Mouse (Mus musculus) forebrain, embryonic 12.5 days (tissue): ENCODE results near the gene Ccdc85b. TPM values are rescaled to one million over a fixed set of nuclear protein-coding genes. Genes with fewer than 3 reads are reported as not detected.

Source experiments
- ATAC-seq: fragments of 200-750 bp; cut with Nextera tagmentation; 2 replicates; pipeline ENCODE4 v1.8.0; 2017; ENCODE audit warnings: moderate TSS enrichment; ENCODE audit not compliant: low FRiP score
- H3K27ac ChIP-seq: fragments of 300-500 bp; sonication (generic); 2 replicates; pipeline ENCODE4 v1.5.1; 2016; ENCODE audit warnings: mild to moderate bottlenecking
- H3K27me3 ChIP-seq: fragments of 300-500 bp; sonication (generic); 2 replicates; pipeline ENCODE4 v1.6.1; 2016; ENCODE audit warnings: mild to moderate bottlenecking
- H3K36me3 ChIP-seq: fragments of 300-500 bp; sonication (generic); replicated peaks from 2 replicates; pipeline ENCODE4 v1.6.1; 2016; ENCODE audit warnings: mild to moderate bottlenecking
- H3K4me1 ChIP-seq: fragments of 300-500 bp; sonication (generic); 2 replicates; pipeline ENCODE4 v1.6.1; 2016
- H3K4me2 ChIP-seq: fragments of 300-500 bp; sonication (generic); 2 replicates; pipeline ENCODE4 v1.6.1; 2016; ENCODE audit warnings: mild to moderate bottlenecking, moderate library complexity
- H3K4me3 ChIP-seq: fragments of 300-500 bp; sonication (generic); replicated peaks from 2 replicates; pipeline ENCODE4 v1.5.1; 2016; ENCODE audit warnings: mild to moderate bottlenecking
- H3K9ac ChIP-seq: fragments of 300-500 bp; sonication (generic); 2 replicates; pipeline ENCODE4 v1.6.1; 2016; ENCODE audit warnings: mild to moderate bottlenecking
- H3K9me3 ChIP-seq: fragments of 300-500 bp; sonication (generic); 2 replicates; pipeline ENCODE4 v1.6.1; 2016
- WGBS: fragments of 180-500 bp; shearing (Covaris S2); methylation state at CpG from one replicate; pipeline ENCODE4 v1.1.7; 2016; 5-methylcytosine and 5-hydroxymethylcytosine counted together
- polyA plus RNA-seq: library from polyadenylated mRNA; unstranded; fragments of >200 nt; fragmentation: Nextera tagmentation; extraction: Ambion mirVana; gene quantifications from 2 replicates; pipeline ENCODE4 v1.2.1, GENCODE M21; 2016

The Ccdc85b gene
- polyA plus RNA-seq, 1 experiment from 2014 or later, result 9.0 TPM

GRCm38 (mm10) chr19:5461411-5461810 lies 3.7 kb upstream of the Ccdc85b start:
- Histone ChIP-seq H3K4me3 (peak overlapping the region; percentile 75), H3K27me3 (peaks cover 14% of the 10 kb centered on the region), H3K9ac (0 out of 2 replicates have a peak overlapping the region, but pooled peaks have one; percentile 79), H3K4me1 (peaks cover 46% of the 10 kb centered on the region), H3K9me3 (no peaks in the 10 kb centered on the region), H3K4me2 (peak overlapping the region; percentile 90), H3K36me3 (peaks cover 35% of the 10 kb centered on the region), H3K27ac (no peak overlapping the region)
- ATAC-seq, result no peak
- WGBS, result 89% methylated on average over 6 of the region's 6 CpGs

GRCm38 (mm10) chr19:5460465-5460911 lies 2.8 kb upstream of the Ccdc85b start, which contains the start of gene Fibp:
Gene Fibp, plus strand, starts transcription at chr19:5460615.
- WGBS, result under 1% methylated on average over 32 of the region's 32 CpGs
- H3K9me3 ChIP-seq, result no peaks in the 10 kb centered on the region
- ATAC-seq, result peak; percentile 60
- H3K4me2 ChIP-seq, result peak within 1 kb of the TSS; percentile 90
- peaks cover 55% of the 10 kb centered on the region for H3K4me1 ChIP-seq
- H3K9ac ChIP-seq, result peak within 1 kb of the TSS; percentile 79
- H3K4me3 ChIP-seq, result peak within 1 kb of the TSS; percentile 75
- peak within 1 kb of the TSS; percentile 71 for H3K27ac ChIP-seq
- H3K36me3 ChIP-seq, result peaks cover 25% of the 10 kb centered on the region
- peaks cover 15% of the 10 kb centered on the region for H3K27me3 ChIP-seq

GRCm38 (mm10) chr19:5459896-5460295 lies 2.2 kb upstream of the Ccdc85b start:
- no peak overlapping the region for H3K27ac ChIP-seq
- WGBS, result 32% methylated on average over 3 of the region's 3 CpGs
- H3K4me1 ChIP-seq, result peaks cover 61% of the 10 kb centered on the region
- H3K9ac ChIP-seq, result peak overlapping the region; percentile 79
- peaks cover 18% of the 10 kb centered on the region for H3K27me3 ChIP-seq
- no peaks in the 10 kb centered on the region for H3K9me3 ChIP-seq
- no peak for ATAC-seq
- H3K4me3 ChIP-seq, result peak overlapping the region; percentile 75
- H3K4me2 ChIP-seq, result peak overlapping the region; percentile 90
- peaks cover 20% of the 10 kb centered on the region for H3K36me3 ChIP-seq

- Histone ChIP-seq H3K36me3 (peaks cover 24% of the 10 kb centered on the region), H3K27ac (no peak overlapping the region), H3K4me3 (no peak overlapping the region), H3K4me1 (peaks cover 54% of the 10 kb centered on the region), H3K9me3 (no peaks in the 10 kb centered on the region), H3K9ac (no peak overlapping the region), H3K4me2 (no peak overlapping the region), H3K27me3 (peaks cover 18% of the 10 kb centered on the region)
- no peak for ATAC-seq
- WGBS, result 67% methylated on average over 7 of the region's 7 CpGs
Observed at GRCm38 (mm10) chr19:5459019-5459418, 1.3 kb upstream of the Ccdc85b start.

GRCm38 (mm10) chr19:5456922-5457745 lies 560 bp downstream of the Ccdc85b start:
- peaks cover 18% of the 10 kb centered on the region for H3K27me3 ChIP-seq
- peaks cover 14% of the 10 kb centered on the region for H3K36me3 ChIP-seq
- WGBS, result under 1% methylated on average over 70 of the region's 70 CpGs
- ATAC-seq, result peak; percentile 94
- peak overlapping the region; percentile 77 for H3K4me3 ChIP-seq
- peak overlapping the region; percentile 86 for H3K9ac ChIP-seq
- H3K9me3 ChIP-seq, result no peaks in the 10 kb centered on the region
- peak overlapping the region; percentile 100 for H3K4me2 ChIP-seq
- H3K27ac ChIP-seq, result peak overlapping the region; percentile 94
- H3K4me1 ChIP-seq, result peaks cover 48% of the 10 kb centered on the region

- peak; percentile 43; the same call in 1 of the 2 replicates for ATAC-seq
- Histone ChIP-seq H3K27ac (peak overlapping the region; percentile 94), H3K4me3 (peak overlapping the region; percentile 77), H3K9ac (peak overlapping the region; percentile 86), H3K4me1 (peaks cover 41% of the 10 kb centered on the region), H3K27me3 (peaks cover 24% of the 10 kb centered on the region), H3K4me2 (peak overlapping the region; percentile 100), H3K9me3 (no peaks in the 10 kb centered on the region), H3K36me3 (peaks cover 11% of the 10 kb centered on the region; the same call in 1 of the 2 replicates)
- WGBS, result 5% methylated on average over 26 of the region's 26 CpGs
Observed at GRCm38 (mm10) chr19:5456241-5456921, 1.3 kb downstream of the Ccdc85b start.

GRCm38 (mm10) chr19:5455568-5455967 lies 2.1 kb downstream of the Ccdc85b start:
- peak overlapping the region; percentile 77 for H3K4me3 ChIP-seq
- H3K27ac ChIP-seq, result no peak overlapping the region
- peaks cover 11% of the 10 kb centered on the region; the same call in 1 of the 2 replicates for H3K36me3 ChIP-seq
- peak overlapping the region; percentile 100 for H3K4me2 ChIP-seq
- no peak for ATAC-seq
- H3K9me3 ChIP-seq, result no peaks in the 10 kb centered on the region
- H3K4me1 ChIP-seq, result peaks cover 34% of the 10 kb centered on the region
- 66% methylated on average over 8 of the region's 8 CpGs for WGBS
- no peak overlapping the region; the same call in 1 of the 2 replicates for H3K9ac ChIP-seq
- H3K27me3 ChIP-seq, result peaks cover 32% of the 10 kb centered on the region

GRCm38 (mm10) chr19:5455037-5455436 lies 2.7 kb downstream of the Ccdc85b start:
- Histone ChIP-seq H3K36me3 (peaks cover 11% of the 10 kb centered on the region; the same call in 1 of the 2 replicates), H3K4me1 (peaks cover 34% of the 10 kb centered on the region), H3K27me3 (peaks cover 38% of the 10 kb centered on the region), H3K9me3 (no peaks in the 10 kb centered on the region), H3K4me2 (peak overlapping the region; percentile 100; the same call in 1 of the 2 replicates), H3K27ac (no peak overlapping the region), H3K9ac (no peak overlapping the region), H3K4me3 (no peak overlapping the region)
- no peak for ATAC-seq
- WGBS, result 86% methylated on average over 12 of the region's 12 CpGs

GRCm38 (mm10) chr19:5451766-5452165 lies 5.9 kb downstream of the Ccdc85b start:
- no peaks in the 10 kb centered on the region for H3K9me3 ChIP-seq
- WGBS, result 89% methylated on average over 6 of the region's 6 CpGs
- H3K27ac ChIP-seq, result no peak overlapping the region
- H3K36me3 ChIP-seq, result peaks cover 11% of the 10 kb centered on the region; the same call in 1 of the 2 replicates
- ATAC-seq, result no peak
- no peak overlapping the region for H3K9ac ChIP-seq
- peaks cover 39% of the 10 kb centered on the region for H3K4me1 ChIP-seq
- no peak overlapping the region for H3K4me3 ChIP-seq
- no peak overlapping the region for H3K4me2 ChIP-seq
- H3K27me3 ChIP-seq, result peaks cover 56% of the 10 kb centered on the region

GRCm38 (mm10) chr19:5449673-5450072 lies 8.0 kb downstream of the Ccdc85b start:
- H3K4me3 ChIP-seq, result no peak overlapping the region
- H3K4me1 ChIP-seq, result peaks cover 18% of the 10 kb centered on the region
- WGBS, result 91% methylated on average over 3 of the region's 3 CpGs
- peaks cover 72% of the 10 kb centered on the region for H3K27me3 ChIP-seq
- ATAC-seq, result no peak
- H3K36me3 ChIP-seq, result peaks cover 8% of the 10 kb centered on the region; the same call in 1 of the 2 replicates
- no peak overlapping the region for H3K9ac ChIP-seq
- no peaks in the 10 kb centered on the region for H3K9me3 ChIP-seq
- no peak overlapping the region for H3K4me2 ChIP-seq
- no peak overlapping the region for H3K27ac ChIP-seq

- Histone ChIP-seq H3K27me3 (peaks cover 78% of the 10 kb centered on the region), H3K9ac (0 out of 2 replicates have a peak overlapping the region, but pooled peaks have one; percentile 63), H3K27ac (no peak overlapping the region), H3K4me3 (peak overlapping the region; percentile 51), H3K36me3 (no peaks in the 10 kb centered on the region), H3K9me3 (no peaks in the 10 kb centered on the region), H3K4me1 (peaks cover 18% of the 10 kb centered on the region), H3K4me2 (peak overlapping the region; percentile 86)
- 7% methylated on average over 36 of the region's 36 CpGs for WGBS
- ATAC-seq, result no peak
Observed at GRCm38 (mm10) chr19:5448354-5449150, 9.1 kb downstream of the Ccdc85b start.
